Mouse (Mus musculus): ENCODE results near the gene Bcl3. TPM values are rescaled to one million over a fixed set of nuclear protein-coding genes. Genes with fewer than 3 reads are reported as not detected.
A peak's percentile ranks its signal among the peaks of the same experiment; 100 is the strongest.

Bcl3 gene
- polyA plus RNA-seq, 1 experiment from 2014 or later: 6.9 TPM

DNA sequence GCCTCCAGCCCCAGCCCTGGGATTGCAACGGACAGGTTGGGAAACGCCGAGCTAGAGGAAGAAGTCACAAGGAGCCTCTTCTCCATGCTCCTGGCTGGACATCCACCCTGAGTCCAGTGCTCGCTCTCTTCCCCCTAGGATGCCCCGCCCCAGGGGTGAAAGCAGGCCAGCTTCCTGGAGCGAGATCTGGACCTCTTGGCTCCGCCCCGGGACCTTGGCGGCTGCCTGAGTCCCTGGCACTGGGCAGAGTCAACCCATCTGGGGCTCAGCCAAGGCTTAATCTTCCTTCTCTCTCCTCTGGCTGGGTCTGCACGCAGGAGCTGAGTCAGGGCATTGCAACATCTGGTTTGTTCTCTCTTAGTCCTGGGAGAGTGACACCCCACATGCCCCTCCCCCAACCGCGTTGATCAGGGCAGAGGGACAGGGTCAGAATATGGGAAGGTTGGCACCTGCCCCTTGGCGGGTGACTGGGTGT is 8.1 kb upstream of the Bcl3 start:
- H3K4me3 ChIP-seq (replicated peaks): no peak overlapping the region
- ATAC-seq (ENCODE audit: insufficient number of reproducible peaks, low FRiP score, low TSS enrichment, low read depth): peak; percentile 62
- peak overlapping the region; percentile 25 for H3K4me2 ChIP-seq (replicated peaks)
- no peak overlapping the region for H3K9ac ChIP-seq
- no peaks in the 10 kb centered on the region for H3K36me3 ChIP-seq
- H3K9me3 ChIP-seq (replicated peaks): no peaks in the 10 kb centered on the region
- 24% methylated on average over 13 of the region's 13 CpGs for WGBS
- H3K27ac ChIP-seq (replicated peaks): no peak overlapping the region; the same call in 1 of the 2 replicates
- no peaks in the 10 kb centered on the region for H3K27me3 ChIP-seq
- peaks cover 26% of the 10 kb centered on the region for H3K4me1 ChIP-seq

GRCm38 (mm10) chr7:19829694-19830093 is 7.1 kb upstream of the Bcl3 start:
- Histone ChIP-seq H3K9ac (no peak overlapping the region), H3K4me3 (replicated peaks) (no peak overlapping the region), H3K4me1 (peaks cover 27% of the 10 kb centered on the region), H3K36me3 (no peaks in the 10 kb centered on the region), H3K27ac (replicated peaks) (no peak overlapping the region), H3K4me2 (replicated peaks) (no peak overlapping the region), H3K9me3 (replicated peaks) (no peaks in the 10 kb centered on the region), H3K27me3 (no peaks in the 10 kb centered on the region)
- WGBS: 72% methylated on average over 3 of the region's 3 CpGs
- ATAC-seq (ENCODE audit: insufficient number of reproducible peaks, low FRiP score, low TSS enrichment, low read depth): no peak

DNA sequence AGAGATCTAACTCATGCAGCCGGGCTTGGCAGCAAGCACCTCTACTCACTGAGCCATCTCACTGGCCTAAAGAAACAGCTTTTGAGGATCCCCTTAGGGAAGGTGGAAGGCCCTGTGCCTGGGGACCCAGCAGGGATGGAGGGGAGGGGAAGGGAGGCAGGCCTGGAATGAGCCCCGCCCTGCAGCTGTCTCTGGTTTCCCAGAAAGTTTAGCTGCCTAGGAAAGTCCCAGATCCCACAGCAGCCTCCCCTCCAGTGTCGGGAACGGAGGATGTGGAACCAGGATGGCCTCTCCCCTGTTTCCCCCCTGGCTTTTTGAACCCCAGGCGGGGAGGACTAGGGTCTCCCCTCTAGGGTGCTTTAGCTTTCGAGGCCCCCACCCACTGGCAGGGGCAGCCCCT is 4.2 kb upstream of the Bcl3 start:
- Histone ChIP-seq H3K9ac (peak overlapping the region; percentile 9; the same call in 1 of the 2 replicates), H3K27me3 (peaks cover 6% of the 10 kb centered on the region), H3K9me3 (replicated peaks) (no peaks in the 10 kb centered on the region), H3K36me3 (no peaks in the 10 kb centered on the region), H3K4me3 (replicated peaks) (no peak overlapping the region), H3K27ac (replicated peaks) (no peak overlapping the region), H3K4me2 (replicated peaks) (no peak overlapping the region), H3K4me1 (peaks cover 48% of the 10 kb centered on the region)
- WGBS: 20% methylated on average over 6 of the region's 6 CpGs
- ATAC-seq (ENCODE audit: insufficient number of reproducible peaks, low FRiP score, low TSS enrichment, low read depth): no peak

DNA sequence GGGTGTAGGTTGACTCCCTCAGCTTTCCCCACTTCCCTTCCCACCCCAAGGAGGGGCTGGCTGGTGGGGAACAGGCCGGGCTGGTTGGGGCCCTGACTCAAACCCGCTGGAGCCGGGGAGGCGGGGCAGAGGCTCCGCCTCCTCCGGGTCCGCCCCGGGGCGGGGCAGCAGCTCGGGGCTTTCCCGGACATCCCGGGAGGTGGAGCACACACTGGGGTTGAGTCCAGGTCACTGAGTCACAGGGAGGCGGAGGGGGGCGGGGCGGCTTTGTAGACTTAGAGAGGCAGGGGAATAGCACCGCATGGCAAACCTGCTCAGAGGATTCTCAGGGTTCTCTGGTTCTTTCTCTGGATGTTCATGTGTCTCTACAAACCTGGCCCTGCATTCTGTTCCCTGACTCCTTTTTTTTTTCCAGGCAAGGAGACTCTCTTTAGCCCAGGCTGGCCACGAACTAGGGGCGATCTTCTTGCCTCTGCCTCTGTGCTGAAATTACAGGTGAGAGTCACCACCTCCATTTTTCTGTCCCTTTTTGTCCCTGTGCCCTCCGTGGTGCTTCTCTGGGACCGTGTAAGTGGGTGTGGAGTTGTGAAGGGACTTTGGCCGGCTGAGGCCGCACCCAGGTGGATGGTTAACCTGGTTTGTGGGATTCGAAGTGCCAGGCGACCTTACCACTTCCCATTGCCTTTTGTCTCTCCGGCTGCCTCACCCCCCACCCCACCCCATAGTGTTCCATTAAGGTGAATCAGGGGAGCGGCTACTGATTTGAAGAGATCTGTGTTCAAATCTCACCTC is 1.8 kb upstream of the Bcl3 start:
- Histone ChIP-seq H3K4me1 (peaks cover 37% of the 10 kb centered on the region), H3K4me3 (replicated peaks) (peak overlapping the region; percentile 9), H3K36me3 (no peaks in the 10 kb centered on the region), H3K27ac (replicated peaks) (peak overlapping the region; percentile 84), H3K27me3 (peaks cover 12% of the 10 kb centered on the region), H3K9me3 (replicated peaks) (no peaks in the 10 kb centered on the region), H3K4me2 (replicated peaks) (peak overlapping the region; percentile 24), H3K9ac (no peak overlapping the region)
- ATAC-seq (ENCODE audit: insufficient number of reproducible peaks, low FRiP score, low TSS enrichment, low read depth): peak; percentile 91
- WGBS: 21% methylated on average over 26 of the region's 26 CpGs

DNA sequence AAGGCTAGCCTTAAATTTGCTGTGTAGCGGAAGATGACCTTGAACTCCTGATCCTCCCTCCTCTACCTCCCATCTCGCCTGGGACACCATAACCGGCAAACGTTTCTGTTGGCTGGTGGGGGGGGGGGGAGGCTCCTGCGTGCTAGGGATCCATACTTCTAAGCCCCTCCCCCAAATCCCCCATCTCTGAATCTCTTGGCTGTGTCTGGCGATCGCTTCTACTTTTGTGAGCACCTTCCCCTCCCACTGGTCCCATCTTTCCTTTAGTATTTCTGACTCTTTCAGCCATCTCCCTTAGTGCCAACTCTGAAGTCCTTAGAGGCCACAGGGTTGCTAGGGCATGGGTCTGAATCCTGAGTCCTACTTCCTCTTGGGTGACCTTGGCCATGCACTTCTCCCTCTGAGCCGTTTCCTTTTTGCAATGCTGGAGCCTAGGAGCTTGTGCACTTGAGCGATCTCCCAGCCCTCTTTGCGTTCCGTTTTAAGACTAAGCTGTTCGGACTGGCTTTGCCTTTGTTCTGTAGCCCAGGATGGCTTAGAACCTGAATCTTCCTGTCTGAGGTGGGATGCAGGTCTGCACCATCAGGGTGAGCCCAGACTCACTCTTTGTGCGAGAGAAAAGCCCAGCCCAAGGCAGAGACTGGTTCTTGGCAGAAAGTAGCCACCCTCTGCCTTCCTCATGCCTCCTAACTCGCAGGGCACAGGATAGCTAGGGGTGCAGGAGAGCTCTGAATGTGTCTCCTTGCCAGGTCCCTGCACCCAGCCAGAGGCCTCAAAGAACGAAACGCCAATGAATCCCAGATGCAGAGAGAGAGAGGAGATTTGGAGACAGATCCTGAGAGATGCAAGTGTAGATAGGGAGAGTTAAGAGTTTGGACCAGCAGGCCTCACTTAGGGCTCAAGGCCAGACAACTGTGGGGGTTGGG is 949 bp upstream of the Bcl3 start:
- 26% methylated on average over 16 of the region's 16 CpGs for WGBS
- Histone ChIP-seq H3K4me1 (peaks cover 38% of the 10 kb centered on the region), H3K36me3 (no peaks in the 10 kb centered on the region), H3K4me2 (replicated peaks) (peak overlapping the region; percentile 80), H3K4me3 (replicated peaks) (peak overlapping the region; percentile 9; the same call in 1 of the 2 replicates), H3K27me3 (peaks cover 12% of the 10 kb centered on the region), H3K9me3 (replicated peaks) (no peaks in the 10 kb centered on the region), H3K27ac (replicated peaks) (peak overlapping the region; percentile 84), H3K9ac (no peak overlapping the region)
- no peak; the same call in 1 of the 2 replicates for ATAC-seq (ENCODE audit: insufficient number of reproducible peaks, low FRiP score, low TSS enrichment, low read depth)

GRCm38 (mm10) chr7:19822193-19822592 is 377 bp downstream of the Bcl3 start:
- no peaks in the 10 kb centered on the region for H3K9me3 ChIP-seq (replicated peaks)
- peak overlapping the region; percentile 80 for H3K4me2 ChIP-seq (replicated peaks)
- WGBS: 6% methylated on average over 20 of the region's 20 CpGs
- H3K4me1 ChIP-seq: peaks cover 49% of the 10 kb centered on the region
- no peak for ATAC-seq (ENCODE audit: insufficient number of reproducible peaks, low FRiP score, low TSS enrichment, low read depth)
- H3K27ac ChIP-seq (replicated peaks): 0 out of 2 replicates have a peak overlapping the region, but pooled peaks have one; percentile 84
- H3K9ac ChIP-seq: peak overlapping the region; percentile 60
- peak overlapping the region; percentile 49 for H3K4me3 ChIP-seq (replicated peaks)
- H3K36me3 ChIP-seq: no peaks in the 10 kb centered on the region
- H3K27me3 ChIP-seq: peaks cover 12% of the 10 kb centered on the region

DNA sequence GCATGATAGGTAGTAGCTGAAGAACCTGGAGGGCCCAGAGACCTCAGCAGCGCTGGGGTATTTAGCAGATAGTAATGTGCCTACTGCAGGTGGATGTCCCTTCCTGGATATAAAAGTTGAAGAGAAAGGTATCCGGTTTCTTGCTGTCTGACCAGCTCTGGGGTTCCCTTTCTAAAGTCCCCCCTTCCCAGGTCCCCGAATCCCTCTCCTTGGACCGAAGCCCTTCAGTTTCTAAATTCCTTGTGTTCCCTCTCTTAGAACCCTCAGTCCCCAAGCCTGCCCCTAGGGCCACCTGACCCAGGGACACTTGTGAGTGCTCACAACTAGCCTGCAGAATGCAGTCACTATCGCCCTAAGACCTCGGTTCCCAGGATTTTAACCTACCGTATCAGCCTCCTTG is 937 bp downstream of the Bcl3 start:
- WGBS: 62% methylated on average over 7 of the region's 7 CpGs

GRCm38 (mm10) chr7:19820347-19821048 is 2.1 kb downstream of the Bcl3 start:
- no peak overlapping the region for H3K9ac ChIP-seq
- no peak overlapping the region for H3K27ac ChIP-seq (replicated peaks)
- H3K9me3 ChIP-seq (replicated peaks): no peaks in the 10 kb centered on the region
- H3K27me3 ChIP-seq: peaks cover 12% of the 10 kb centered on the region
- H3K36me3 ChIP-seq: no peaks in the 10 kb centered on the region
- WGBS: 69% methylated on average over 3 of the region's 3 CpGs
- no peak overlapping the region for H3K4me2 ChIP-seq (replicated peaks)
- ATAC-seq (ENCODE audit: insufficient number of reproducible peaks, low FRiP score, low TSS enrichment, low read depth): no peak
- H3K4me3 ChIP-seq (replicated peaks): no peak overlapping the region
- H3K4me1 ChIP-seq: peaks cover 58% of the 10 kb centered on the region

More for the DNA sequence above, 937 bp downstream of the Bcl3 start:
- Histone ChIP-seq H3K9me3 (replicated peaks) (no peaks in the 10 kb centered on the region), H3K4me2 (replicated peaks) (peak overlapping the region; percentile 80), H3K27ac (replicated peaks) (no peak overlapping the region), H3K27me3 (peaks cover 12% of the 10 kb centered on the region), H3K9ac (no peak overlapping the region), H3K36me3 (no peaks in the 10 kb centered on the region), H3K4me3 (replicated peaks) (peak overlapping the region; percentile 49; the same call in 1 of the 2 replicates), H3K4me1 (peaks cover 49% of the 10 kb centered on the region)
- ATAC-seq (ENCODE audit: insufficient number of reproducible peaks, low FRiP score, low TSS enrichment, low read depth): no peak

- no peaks in the 10 kb centered on the region for H3K9me3 ChIP-seq (replicated peaks)
- 82% methylated on average over 7 of the region's 7 CpGs for WGBS
- H3K36me3 ChIP-seq: no peaks in the 10 kb centered on the region
- H3K4me3 ChIP-seq (replicated peaks): no peak overlapping the region
- peaks cover 12% of the 10 kb centered on the region for H3K27me3 ChIP-seq
- H3K4me1 ChIP-seq: peaks cover 50% of the 10 kb centered on the region
- no peak for ATAC-seq (ENCODE audit: insufficient number of reproducible peaks, low FRiP score, low TSS enrichment, low read depth)
- no peak overlapping the region for H3K4me2 ChIP-seq (replicated peaks)
- no peak overlapping the region for H3K9ac ChIP-seq
- no peak overlapping the region for H3K27ac ChIP-seq (replicated peaks)
These were observed 3.7 kb downstream of the Bcl3 start for GRCm38 (mm10) chr7:19818875-19819274.

- 77% methylated on average over 5 of the region's 5 CpGs for WGBS
- peaks cover 45% of the 10 kb centered on the region for H3K4me1 ChIP-seq
These were observed 4.1 kb downstream of the Bcl3 start for GRCm38 (mm10) chr7:19818440-19818839.

More at GRCm38 (mm10) chr7:19818440-19818839, 4.1 kb downstream of the Bcl3 start:
- H3K27ac ChIP-seq (replicated peaks): no peak overlapping the region; the same call in 1 of the 2 replicates
- no peak for ATAC-seq (ENCODE audit: insufficient number of reproducible peaks, low FRiP score, low TSS enrichment, low read depth)
- H3K9me3 ChIP-seq (replicated peaks): no peaks in the 10 kb centered on the region
- no peak overlapping the region for H3K9ac ChIP-seq
- H3K36me3 ChIP-seq: no peaks in the 10 kb centered on the region
- no peak overlapping the region for H3K4me3 ChIP-seq (replicated peaks)
- H3K27me3 ChIP-seq: peaks cover 12% of the 10 kb centered on the region
- no peak overlapping the region for H3K4me2 ChIP-seq (replicated peaks)

Measured in embryonic facial prominence, embryonic 15.5 days (tissue).